Mouse (Mus musculus): Measurements from ENCODE around the gene Sema4b. TPM values are rescaled to one million over a fixed set of nuclear protein-coding genes. Genes with fewer than 3 reads are reported as not detected.

The Sema4b gene
- total and polyA plus RNA-seq, 3 experiments: 10.5 to 11.4 (median 10.5) TPM

GRCm38 (mm10) chr7:80158496-80159268, 28.0 kb upstream of the Sema4b start:
- WGBS: 90% methylated on average over 8 of the region's 8 CpGs
- no peak overlapping the region for H3K4me3 ChIP-seq
- H3K27me3 ChIP-seq (ENCODE audit: control insufficient read depth, insufficient read depth, low read length): no peaks in the 10 kb centered on the region
- H3K36me3 ChIP-seq (ENCODE audit: control insufficient read depth, insufficient read depth, low read length): no peaks in the 10 kb centered on the region
- TF ChIP-seq POLR2A (IDR thresholded peaks at IDR 0.05; ENCODE audit: insufficient read depth, low read depth, low read length): no peak
- no peak for TF ChIP-seq EP300 (IDR thresholded peaks at IDR 0.05; ENCODE audit: insufficient read depth, low read depth, low read length)
- TF ChIP-seq CTCF (IDR thresholded peaks at IDR 0.05): no peak
- intact Hi-C loops (cut with DNase I): loop anchor here (1.0 kb wide), 1 partner anchor 28 kb away; the partner anchor contains the start of gene Sema4b
- no peaks in the 10 kb centered on the region for H3K79me2 ChIP-seq (replicated peaks; ENCODE audit: control insufficient read depth, insufficient read depth, low read length)
- no peak overlapping the region for H3K27ac ChIP-seq
- no peak overlapping the region for H3K9ac ChIP-seq (ENCODE audit: low read depth, low read length)
- no peak for DNase-seq
- peaks cover 1% of the 10 kb centered on the region; the same call in 1 of the 2 replicates for H3K4me1 ChIP-seq (ENCODE audit: control insufficient read depth, insufficient read depth, low read length)

GRCm38 (mm10) chr7:80160293-80160944, 26.2 kb upstream of the Sema4b start:
- Histone ChIP-seq H3K27me3 (ENCODE audit: control insufficient read depth, insufficient read depth, low read length) (no peaks in the 10 kb centered on the region), H3K36me3 (ENCODE audit: control insufficient read depth, insufficient read depth, low read length) (no peaks in the 10 kb centered on the region), H3K27ac (peak overlapping the region; percentile 70), H3K4me3 (no peak overlapping the region), H3K4me1 (ENCODE audit: control insufficient read depth, insufficient read depth, low read length) (peaks cover 1% of the 10 kb centered on the region; the same call in 1 of the 2 replicates), H3K79me2 (replicated peaks; ENCODE audit: control insufficient read depth, insufficient read depth, low read length) (no peaks in the 10 kb centered on the region), H3K9ac (ENCODE audit: low read depth, low read length) (no peak overlapping the region)
- intact Hi-C loops (cut with DNase I): no loop called here
- DNase-seq: no peak
- WGBS: 40% methylated on average over 7 of the region's 7 CpGs
- TF ChIP-seq POLR2A (IDR thresholded peaks at IDR 0.05; ENCODE audit: insufficient read depth, low read depth, low read length): no peak
- no peak for TF ChIP-seq CTCF (IDR thresholded peaks at IDR 0.05)
- TF ChIP-seq EP300 (IDR thresholded peaks at IDR 0.05; ENCODE audit: insufficient read depth, low read depth, low read length): no peak

- Histone ChIP-seq H3K27me3 (ENCODE audit: control insufficient read depth, insufficient read depth, low read length) (no peaks in the 10 kb centered on the region), H3K9ac (ENCODE audit: low read depth, low read length) (no peak overlapping the region), H3K79me2 (replicated peaks; ENCODE audit: control insufficient read depth, insufficient read depth, low read length) (no peaks in the 10 kb centered on the region), H3K27ac (peak overlapping the region; percentile 70), H3K36me3 (ENCODE audit: control insufficient read depth, insufficient read depth, low read length) (no peaks in the 10 kb centered on the region), H3K4me1 (ENCODE audit: control insufficient read depth, insufficient read depth, low read length) (peaks cover 1% of the 10 kb centered on the region; the same call in 1 of the 2 replicates), H3K4me3 (no peak overlapping the region)
- TF ChIP-seq EP300 (IDR thresholded peaks at IDR 0.05; ENCODE audit: insufficient read depth, low read depth, low read length) (peak; percentile 76; the same call in 1 of the 2 replicates), POLR2A (IDR thresholded peaks at IDR 0.05; ENCODE audit: insufficient read depth, low read depth, low read length) (peak; percentile 78; the same call in 1 of the 2 replicates), CTCF (IDR thresholded peaks at IDR 0.05) (no peak)
- intact Hi-C loops (cut with DNase I): no loop called here
- 47% methylated on average over 8 of the region's 8 CpGs for WGBS
- DNase-seq: peak; percentile 62 to 78
Measured at GRCm38 (mm10) chr7:80160945-80161306, 25.7 kb upstream of the Sema4b start.

GRCm38 (mm10) chr7:80165432-80165831, 21.2 kb upstream of the Sema4b start:
- WGBS: 75% methylated on average over 5 of the region's 5 CpGs
- no peak for DNase-seq
- Histone ChIP-seq H3K27me3 (ENCODE audit: control insufficient read depth, insufficient read depth, low read length) (no peaks in the 10 kb centered on the region), H3K4me1 (ENCODE audit: control insufficient read depth, insufficient read depth, low read length) (peaks cover 1% of the 10 kb centered on the region; the same call in 1 of the 2 replicates), H3K9ac (ENCODE audit: low read depth, low read length) (no peak overlapping the region), H3K4me3 (no peak overlapping the region), H3K36me3 (ENCODE audit: control insufficient read depth, insufficient read depth, low read length) (no peaks in the 10 kb centered on the region), H3K27ac (no peak overlapping the region), H3K79me2 (replicated peaks; ENCODE audit: control insufficient read depth, insufficient read depth, low read length) (no peaks in the 10 kb centered on the region)
- TF ChIP-seq POLR2A (IDR thresholded peaks at IDR 0.05; ENCODE audit: insufficient read depth, low read depth, low read length) (no peak), EP300 (IDR thresholded peaks at IDR 0.05; ENCODE audit: insufficient read depth, low read depth, low read length) (no peak), CTCF (IDR thresholded peaks at IDR 0.05) (no peak)
- intact Hi-C loops (cut with DNase I): no loop called here

- TF ChIP-seq EP300 (IDR thresholded peaks at IDR 0.05; ENCODE audit: insufficient read depth, low read depth, low read length): no peak
- TF ChIP-seq CTCF (IDR thresholded peaks at IDR 0.05): no peak
- no peak for TF ChIP-seq POLR2A (IDR thresholded peaks at IDR 0.05; ENCODE audit: insufficient read depth, low read depth, low read length)
- H3K27me3 ChIP-seq (ENCODE audit: control insufficient read depth, insufficient read depth, low read length): no peaks in the 10 kb centered on the region
- no peaks in the 10 kb centered on the region for H3K79me2 ChIP-seq (replicated peaks; ENCODE audit: control insufficient read depth, insufficient read depth, low read length)
- H3K4me1 ChIP-seq (ENCODE audit: control insufficient read depth, insufficient read depth, low read length): no peaks in the 10 kb centered on the region; the same call in 1 of the 2 replicates
- H3K36me3 ChIP-seq (ENCODE audit: control insufficient read depth, insufficient read depth, low read length): no peaks in the 10 kb centered on the region
- H3K9ac ChIP-seq (ENCODE audit: low read depth, low read length): no peak overlapping the region
- intact Hi-C loops (cut with DNase I): no loop called here
- H3K4me3 ChIP-seq: no peak overlapping the region
- WGBS: 25% methylated on average over 7 of the region's 7 CpGs
- H3K27ac ChIP-seq: no peak overlapping the region
- peak in 1 of 2 experiments; percentile 49 for DNase-seq
Measured at GRCm38 (mm10) chr7:80166740-80167139, 19.9 kb upstream of the Sema4b start.

GRCm38 (mm10) chr7:80169847-80170246, 16.8 kb upstream of the Sema4b start:
- intact Hi-C loops (cut with DNase I): no loop called here
- H3K79me2 ChIP-seq (replicated peaks; ENCODE audit: control insufficient read depth, insufficient read depth, low read length): no peaks in the 10 kb centered on the region
- TF ChIP-seq CTCF (IDR thresholded peaks at IDR 0.05) (no peak), POLR2A (IDR thresholded peaks at IDR 0.05; ENCODE audit: insufficient read depth, low read depth, low read length) (no peak), EP300 (IDR thresholded peaks at IDR 0.05; ENCODE audit: insufficient read depth, low read depth, low read length) (no peak)
- H3K27me3 ChIP-seq (ENCODE audit: control insufficient read depth, insufficient read depth, low read length): no peaks in the 10 kb centered on the region
- WGBS: 78% methylated on average over 2 of the region's 2 CpGs
- no peaks in the 10 kb centered on the region for H3K36me3 ChIP-seq (ENCODE audit: control insufficient read depth, insufficient read depth, low read length)
- no peak overlapping the region for H3K27ac ChIP-seq
- no peaks in the 10 kb centered on the region; the same call in 1 of the 2 replicates for H3K4me1 ChIP-seq (ENCODE audit: control insufficient read depth, insufficient read depth, low read length)
- no peak overlapping the region for H3K9ac ChIP-seq (ENCODE audit: low read depth, low read length)
- no peak for DNase-seq
- H3K4me3 ChIP-seq: no peak overlapping the region
